Mouse (Mus musculus) liver, embryonic 12.5 days (tissue): ENCODE results near the gene Azin2. TPM values are rescaled to one million over a fixed set of nuclear protein-coding genes. Genes with fewer than 3 reads are reported as not detected.

Experiments used
- ATAC-seq: fragments of 200-750 bp; cut with Nextera tagmentation; 2 replicates; pipeline ENCODE4 v1.8.0; 2017; ENCODE audit warnings: moderate number of reproducible peaks, mild to moderate bottlenecking, moderate library complexity
- H3K27ac ChIP-seq: fragments of 300-500 bp; sonication (generic); 2 replicates; pipeline ENCODE4 v1.5.1; 2016; ENCODE audit warnings: mild to moderate bottlenecking
- H3K27me3 ChIP-seq: fragments of 300-500 bp; sonication (generic); replicated peaks from 2 replicates; pipeline ENCODE4 v1.6.1; 2016; ENCODE audit warnings: mild to moderate bottlenecking, moderate library complexity
- H3K36me3 ChIP-seq: fragments of 300-500 bp; sonication (generic); 2 replicates; pipeline ENCODE4 v1.6.1; 2016; ENCODE audit warnings: mild to moderate bottlenecking, moderate library complexity
- H3K4me1 ChIP-seq: fragments of 300-500 bp; sonication (generic); 2 replicates; pipeline ENCODE4 v1.6.1; 2016
- H3K4me2 ChIP-seq: fragments of 300-500 bp; sonication (generic); 2 replicates; pipeline ENCODE4 v1.6.1; 2016; ENCODE audit warnings: mild to moderate bottlenecking, moderate library complexity
- H3K4me3 ChIP-seq: fragments of 300-500 bp; sonication (generic); 2 replicates; pipeline ENCODE4 v1.5.1; 2016; ENCODE audit warnings: mild to moderate bottlenecking, moderate library complexity
- H3K9ac ChIP-seq: fragments of 300-500 bp; sonication (generic); 2 replicates; pipeline ENCODE4 v1.6.1; 2016; ENCODE audit warnings: mild to moderate bottlenecking, moderate library complexity
- H3K9me3 ChIP-seq: fragments of 300-500 bp; sonication (generic); replicated peaks from 2 replicates; pipeline ENCODE4 v1.6.1; 2016; ENCODE audit warnings: mild to moderate bottlenecking, moderate library complexity
- WGBS: fragments of 180-500 bp; shearing (Covaris S2); methylation state at CpG from one replicate; pipeline ENCODE4 v1.1.7; 2016; ENCODE audit not compliant: insufficient replicate concordance; 5-methylcytosine and 5-hydroxymethylcytosine counted together
- polyA plus RNA-seq: library from polyadenylated mRNA; unstranded; fragments of >200 nt; fragmentation: Nextera tagmentation; extraction: Ambion mirVana; gene quantifications from 2 replicates; pipeline ENCODE4 v1.2.1, GENCODE M21; 2016

Gene Azin2
- 2.0 and 2.5 TPM in 2 replicates for polyA plus RNA-seq

GRCm38 (mm10) chr4:128962029-128962925, at the start of gene Azin2:
Azin2 (minus strand) TSS chr4:128962442.
- Histone ChIP-seq H3K27ac (no peak within 1 kb of the TSS), H3K9me3 (no peaks in the 10 kb centered on the region), H3K4me3 (peak within 1 kb of the TSS; percentile 55), H3K4me2 (peak within 1 kb of the TSS; percentile 78), H3K9ac (peak within 1 kb of the TSS; percentile 55), H3K27me3 (peaks cover 95% of the 10 kb centered on the region), H3K36me3 (no peaks in the 10 kb centered on the region), H3K4me1 (peaks cover 12% of the 10 kb centered on the region)
- ATAC-seq, result peak; percentile 82
- WGBS, result under 1% methylated on average over 71 of the region's 72 CpGs

GRCm38 (mm10) chr4:129011604-129012121, 49.4 kb upstream of the Azin2 start:
- H3K4me3 ChIP-seq, result no peak overlapping the region
- peaks cover 47% of the 10 kb centered on the region for H3K36me3 ChIP-seq
- no peaks in the 10 kb centered on the region for H3K9me3 ChIP-seq
- peaks cover 9% of the 10 kb centered on the region; the same call in 1 of the 2 replicates for H3K4me1 ChIP-seq
- no peak overlapping the region for H3K9ac ChIP-seq
- 55% methylated on average over 15 of the region's 15 CpGs for WGBS
- H3K27me3 ChIP-seq, result peaks cover 10% of the 10 kb centered on the region
- H3K4me2 ChIP-seq, result no peak overlapping the region
- ATAC-seq, result no peak
- no peak overlapping the region for H3K27ac ChIP-seq

- no peak overlapping the region for H3K9ac ChIP-seq
- no peak overlapping the region for H3K27ac ChIP-seq
- H3K9me3 ChIP-seq, result no peaks in the 10 kb centered on the region
Observed at GRCm38 (mm10) chr4:129009521-129009920, 47.3 kb upstream of the Azin2 start.

GRCm38 (mm10) chr4:129008672-129009071, 46.4 kb upstream of the Azin2 start:
- ATAC-seq, result no peak

More at GRCm38 (mm10) chr4:129009521-129009920, 47.3 kb upstream of the Azin2 start:
- Histone ChIP-seq H3K4me2 (no peak overlapping the region), H3K4me1 (peaks cover 9% of the 10 kb centered on the region; the same call in 1 of the 2 replicates), H3K27me3 (no peaks in the 10 kb centered on the region), H3K4me3 (no peak overlapping the region), H3K36me3 (peaks cover 68% of the 10 kb centered on the region)
- no peak for ATAC-seq
- 79% methylated on average over 5 of the region's 5 CpGs for WGBS

GRCm38 (mm10) chr4:129008006-129008519, 45.8 kb upstream of the Azin2 start:
- ATAC-seq, result no peak
- no peak overlapping the region for H3K4me2 ChIP-seq
- H3K4me1 ChIP-seq, result peaks cover 9% of the 10 kb centered on the region; the same call in 1 of the 2 replicates

More at GRCm38 (mm10) chr4:129008672-129009071, 46.4 kb upstream of the Azin2 start:
- Histone ChIP-seq H3K36me3 (peaks cover 74% of the 10 kb centered on the region), H3K9ac (no peak overlapping the region), H3K4me1 (peaks cover 9% of the 10 kb centered on the region; the same call in 1 of the 2 replicates), H3K4me2 (no peak overlapping the region), H3K27me3 (no peaks in the 10 kb centered on the region), H3K27ac (no peak overlapping the region), H3K9me3 (no peaks in the 10 kb centered on the region), H3K4me3 (no peak overlapping the region)
- 62% methylated on average over 3 of the region's 3 CpGs for WGBS

GRCm38 (mm10) chr4:129003720-129004119, 41.5 kb upstream of the Azin2 start:
- peaks cover 98% of the 10 kb centered on the region for H3K36me3 ChIP-seq
- 79% methylated on average over 8 of the region's 8 CpGs for WGBS
- H3K4me1 ChIP-seq, result peaks cover 18% of the 10 kb centered on the region

More at GRCm38 (mm10) chr4:129008006-129008519, 45.8 kb upstream of the Azin2 start:
- H3K9me3 ChIP-seq, result no peaks in the 10 kb centered on the region
- no peaks in the 10 kb centered on the region for H3K27me3 ChIP-seq
- WGBS, result 81% methylated on average over 12 of the region's 12 CpGs
- H3K9ac ChIP-seq, result no peak overlapping the region
- H3K36me3 ChIP-seq, result peaks cover 80% of the 10 kb centered on the region
- H3K4me3 ChIP-seq, result no peak overlapping the region
- no peak overlapping the region for H3K27ac ChIP-seq

GRCm38 (mm10) chr4:129000786-129001185, 38.5 kb upstream of the Azin2 start:
- Histone ChIP-seq H3K4me3 (no peak overlapping the region), H3K27ac (no peak overlapping the region), H3K9ac (no peak overlapping the region), H3K27me3 (no peaks in the 10 kb centered on the region), H3K9me3 (no peaks in the 10 kb centered on the region), H3K4me1 (peaks cover 43% of the 10 kb centered on the region), H3K36me3 (peaks cover 90% of the 10 kb centered on the region), H3K4me2 (no peak overlapping the region)
- ATAC-seq, result no peak
- 79% methylated on average over 3 of the region's 3 CpGs for WGBS

More at GRCm38 (mm10) chr4:129003720-129004119, 41.5 kb upstream of the Azin2 start:
- Histone ChIP-seq H3K9me3 (no peaks in the 10 kb centered on the region), H3K27ac (no peak overlapping the region), H3K4me2 (no peak overlapping the region), H3K9ac (no peak overlapping the region), H3K4me3 (no peak overlapping the region), H3K27me3 (no peaks in the 10 kb centered on the region)
- ATAC-seq, result no peak

GRCm38 (mm10) chr4:128998401-128998800, 36.2 kb upstream of the Azin2 start:
- Histone ChIP-seq H3K4me2 (no peak overlapping the region), H3K4me3 (no peak overlapping the region), H3K9ac (no peak overlapping the region), H3K27ac (no peak overlapping the region), H3K36me3 (peaks cover 76% of the 10 kb centered on the region), H3K27me3 (no peaks in the 10 kb centered on the region), H3K4me1 (peaks cover 64% of the 10 kb centered on the region), H3K9me3 (no peaks in the 10 kb centered on the region)
- 66% methylated on average over 8 of the region's 8 CpGs for WGBS
- no peak for ATAC-seq

GRCm38 (mm10) chr4:128997258-128997657, 35.0 kb upstream of the Azin2 start:
- no peak overlapping the region for H3K4me3 ChIP-seq
- H3K4me2 ChIP-seq, result no peak overlapping the region
- H3K4me1 ChIP-seq, result peaks cover 69% of the 10 kb centered on the region
- no peak for ATAC-seq
- peaks cover 65% of the 10 kb centered on the region for H3K36me3 ChIP-seq
- no peaks in the 10 kb centered on the region for H3K27me3 ChIP-seq
- 63% methylated on average over 8 of the region's 8 CpGs for WGBS
- no peaks in the 10 kb centered on the region for H3K9me3 ChIP-seq
- no peak overlapping the region for H3K27ac ChIP-seq
- H3K9ac ChIP-seq, result no peak overlapping the region

- WGBS, result 51% methylated on average over 7 of the region's 7 CpGs
- Histone ChIP-seq H3K36me3 (peaks cover 45% of the 10 kb centered on the region), H3K27me3 (0 out of 2 replicates have a peak, but pooled peaks cover 4% of the 10 kb centered on the region), H3K9me3 (no peaks in the 10 kb centered on the region), H3K4me1 (peaks cover 66% of the 10 kb centered on the region), H3K4me3 (no peak overlapping the region; the same call in 1 of the 2 replicates), H3K4me2 (peak overlapping the region; percentile 91), H3K9ac (no peak overlapping the region), H3K27ac (no peak overlapping the region)
- no peak for ATAC-seq
Observed at GRCm38 (mm10) chr4:128995238-128995637, 33.0 kb upstream of the Azin2 start.

- Histone ChIP-seq H3K4me3 (peak overlapping the region; percentile 85), H3K27ac (peak overlapping the region; percentile 75), H3K9ac (peak overlapping the region; percentile 85), H3K27me3 (peaks cover 16% of the 10 kb centered on the region; the same call in 1 of the 2 replicates), H3K9me3 (no peaks in the 10 kb centered on the region), H3K36me3 (peaks cover 29% of the 10 kb centered on the region), H3K4me2 (peak overlapping the region; percentile 91), H3K4me1 (peaks cover 56% of the 10 kb centered on the region)
- under 1% methylated on average over 12 of the region's 12 CpGs for WGBS
- ATAC-seq, result no peak
Observed at GRCm38 (mm10) chr4:128993675-128994074, 31.4 kb upstream of the Azin2 start.
